Mouse (Mus musculus): Measurements from ENCODE around the gene Echdc3. TPM values are rescaled to one million over a fixed set of nuclear protein-coding genes. Genes with fewer than 3 reads are reported as not detected.

Gene Echdc3
- total RNA-seq (2023) = not detected

GRCm38 (mm10) chr2:6212724-6213511 is at the start of gene Echdc3:
Gene Echdc3 (minus strand): TSS chr2:6213033.

Other genes starting within 250 kb of the Echdc3 start
- 0.21 TPM for gene Proser2, start 82.8 kb downstream of the Echdc3 start, total RNA-seq (2023)
- gene Usp6nl, start 109.6 kb upstream of the Echdc3 start, total RNA-seq (2023) = 18.1 TPM

All from CD4-positive naive resting alpha-beta T cell, adult 57 days (primary cell).